Mouse (Mus musculus): Measurements from ENCODE around the gene Znhit2.

The Znhit2 gene

DNA sequence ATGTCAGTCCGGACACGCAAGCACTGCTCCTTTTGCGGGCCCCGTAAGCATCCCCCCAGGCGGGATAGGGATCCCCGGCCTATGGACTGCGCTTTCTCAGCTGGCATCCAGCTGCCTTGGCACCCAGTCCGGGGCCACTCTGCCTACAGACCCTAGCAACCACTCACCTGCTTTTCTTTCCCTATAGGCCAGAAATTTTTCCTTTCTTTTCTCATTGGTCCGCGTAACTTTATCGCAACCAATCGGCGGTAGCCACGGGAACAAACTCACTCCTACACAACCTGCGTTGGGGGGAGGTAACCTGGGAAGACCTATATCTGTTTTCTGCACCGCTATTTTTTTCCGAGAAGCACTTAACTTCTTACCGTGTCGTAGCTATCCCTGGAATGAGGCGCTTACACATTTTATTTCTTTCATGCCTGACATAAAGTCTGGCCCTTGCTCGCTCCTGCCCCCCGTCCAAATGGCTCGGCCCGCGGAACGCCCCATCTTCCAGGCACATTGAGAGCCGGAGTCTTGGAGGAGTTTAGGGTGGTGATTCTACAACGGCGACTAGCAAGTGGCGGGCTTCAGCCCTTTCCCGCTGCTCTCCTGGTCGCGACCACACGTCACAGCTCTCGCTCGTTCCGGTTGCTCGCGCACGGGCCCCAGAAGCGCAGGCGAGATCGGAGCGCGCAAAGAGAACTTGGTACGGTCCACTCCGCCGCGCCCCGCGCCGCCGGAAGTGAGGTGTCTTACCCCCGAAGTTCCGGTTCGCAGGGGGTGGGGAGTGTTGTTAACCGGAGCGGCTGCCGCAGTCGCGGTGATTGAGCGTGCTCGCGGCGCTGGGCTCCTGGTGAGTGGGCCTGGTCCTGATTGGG, 14.5 kb upstream of the Znhit2 start, which contains the start of gene Syvn1:
TSS of gene Syvn1 (plus strand) at position 283 of the 860 bp plus-strand sequence.
- peak; percentile 95 for DNase-seq (ENCODE audit: low read depth, low spot score)

- no peak for DNase-seq (ENCODE audit: low read depth, low spot score)
These were observed 13.7 kb upstream of the Znhit2 start for GRCm38 (mm10) chr19:6047154-6047898.

DNA sequence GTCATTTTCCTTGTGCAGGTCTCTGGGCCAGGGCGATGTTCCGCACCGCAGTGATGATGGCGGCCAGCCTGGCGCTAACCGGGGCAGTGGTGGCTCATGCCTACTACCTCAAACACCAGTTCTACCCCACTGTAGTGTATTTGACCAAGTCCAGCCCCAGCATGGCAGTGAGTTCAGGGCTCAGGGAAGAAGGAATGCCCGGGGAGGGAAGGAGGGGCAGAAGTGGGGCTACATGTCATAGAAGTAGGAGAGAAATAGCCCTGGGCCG, 13.2 kb upstream of the Znhit2 start:
- no peak for DNase-seq (ENCODE audit: low read depth, low spot score)

DNA sequence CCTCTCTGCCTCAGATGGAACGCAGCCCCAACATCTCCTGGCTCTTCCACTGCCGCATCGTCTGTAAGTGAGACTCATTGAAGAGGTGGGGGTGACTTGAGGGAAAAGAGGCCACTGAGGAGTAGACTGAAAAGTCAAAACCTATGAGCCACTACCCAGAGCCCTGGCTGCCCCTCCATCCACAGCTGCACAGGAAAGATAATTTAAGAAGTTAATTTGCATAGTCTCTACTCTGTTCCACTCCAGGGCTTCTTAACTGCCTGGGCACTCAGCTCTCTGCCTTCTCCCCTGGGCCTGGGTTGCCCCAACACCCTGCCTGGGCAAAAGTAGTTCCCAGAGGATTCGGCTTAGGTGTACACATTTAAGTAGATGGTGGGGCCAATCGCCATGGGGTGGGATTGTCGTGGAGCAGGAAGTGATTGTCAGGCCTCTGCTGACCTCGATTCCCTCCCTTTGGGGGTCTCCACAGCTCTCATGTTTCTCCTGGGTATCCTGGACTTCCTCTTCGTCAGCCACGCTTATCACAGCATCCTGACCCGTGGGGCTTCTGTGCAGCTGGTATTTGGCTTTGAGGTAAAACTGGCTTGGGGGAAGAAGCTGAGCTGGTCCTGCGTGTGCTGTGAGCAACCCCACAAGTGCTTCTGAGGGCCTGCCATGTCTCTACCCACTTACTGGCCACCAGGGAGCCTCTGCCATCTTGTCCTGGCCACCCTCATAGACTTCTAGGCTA, 12.1 kb upstream of the Znhit2 start:
- no peak for DNase-seq (ENCODE audit: low read depth, low spot score)

- DNase-seq (ENCODE audit: low read depth, low spot score) = peak; percentile 0
These were observed 8.5 kb upstream of the Znhit2 start for GRCm38 (mm10) chr19:6052516-6052915.

DNA sequence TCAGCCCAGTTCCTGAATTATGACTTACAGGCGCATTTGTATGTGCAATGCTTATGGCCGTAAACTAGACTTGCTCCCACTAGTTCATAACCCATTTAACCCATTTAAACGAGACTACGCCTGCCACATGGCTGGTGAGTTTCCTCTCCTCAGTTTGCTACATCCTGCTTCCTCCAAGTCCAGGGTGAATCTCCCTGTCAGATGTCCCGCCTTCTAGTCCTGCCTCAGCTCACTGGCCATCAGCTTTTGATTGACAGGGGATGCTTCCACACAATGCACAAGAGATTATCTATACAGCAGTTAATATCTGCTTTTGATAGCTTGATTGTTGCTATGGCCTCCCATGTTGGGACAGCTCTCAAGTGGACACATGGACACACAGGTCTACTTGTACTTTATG, 6.7 kb upstream of the Znhit2 start:
- DNase-seq (ENCODE audit: low read depth, low spot score) = no peak

- DNase-seq (ENCODE audit: low read depth, low spot score) = no peak
These were observed 4.3 kb upstream of the Znhit2 start for GRCm38 (mm10) chr19:6056696-6057095.

DNA sequence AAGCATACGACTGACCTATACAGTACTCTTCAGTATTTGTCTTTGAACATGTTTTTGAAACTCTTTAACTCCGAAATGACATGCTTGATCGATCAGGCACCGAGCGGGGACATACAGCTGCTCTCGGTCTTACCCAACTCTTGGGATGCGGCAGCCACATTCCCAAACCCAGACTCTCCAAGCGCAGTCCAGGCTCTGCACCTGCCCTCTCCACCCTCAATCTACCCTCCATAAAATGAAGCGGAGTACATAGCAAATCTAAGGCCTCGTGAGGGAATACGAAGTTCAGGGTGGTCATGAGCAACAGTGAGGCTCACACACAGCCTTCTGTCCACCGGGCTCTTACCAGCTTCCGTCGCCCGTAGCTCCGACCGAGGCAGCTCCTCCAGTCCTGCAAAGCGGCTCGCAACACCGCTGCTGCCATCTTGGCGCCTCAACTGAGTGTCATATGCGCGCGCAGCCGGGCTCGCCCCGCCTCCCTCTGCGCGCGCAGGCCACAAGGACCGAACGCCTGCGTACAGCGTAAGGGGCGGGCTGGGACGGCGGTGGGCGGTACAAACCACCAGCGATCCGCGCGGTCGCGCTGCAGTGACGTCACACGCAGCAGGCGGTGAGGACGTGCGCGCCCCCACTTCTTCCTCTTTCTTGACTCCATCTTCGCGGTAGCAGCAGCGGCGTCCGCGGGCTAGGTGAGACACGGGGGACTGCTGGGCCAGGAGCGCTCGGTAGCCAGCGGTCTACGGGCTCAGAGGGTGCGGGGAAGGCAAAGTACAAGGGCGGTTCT, 3.5 kb upstream of the Znhit2 start, which contains the start of the genes Mrpl49 and Fau:
TSS of gene Mrpl49 (minus strand) at position 473 of the 784 bp plus-strand sequence.
TSS of gene Fau (plus strand) at position 532 of the 784 bp plus-strand sequence.
- DNase-seq (ENCODE audit: low read depth, low spot score) = peak; percentile 99

- no peak for DNase-seq (ENCODE audit: low read depth, low spot score)
These were observed 2.5 kb upstream of the Znhit2 start for GRCm38 (mm10) chr19:6058513-6058912.

DNA sequence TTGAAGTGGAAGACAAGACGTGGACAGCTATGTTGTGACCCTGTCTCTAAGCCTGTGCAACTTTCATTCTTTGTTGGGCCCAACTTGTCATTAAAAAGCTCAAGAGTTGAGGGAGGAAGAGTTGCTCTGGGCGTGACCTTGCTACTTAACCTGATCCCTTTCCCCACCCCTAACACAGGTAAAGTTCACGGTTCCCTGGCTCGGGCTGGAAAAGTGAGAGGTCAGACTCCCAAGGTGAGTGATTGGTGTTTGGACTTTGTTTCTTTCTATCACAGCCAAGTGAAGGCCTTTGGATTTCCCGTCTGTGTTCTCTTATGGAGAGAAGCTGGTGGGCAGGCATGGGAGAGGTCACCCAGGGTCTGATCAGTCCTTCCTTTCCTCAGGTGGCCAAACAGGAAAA, 2.0 kb upstream of the Znhit2 start:
- DNase-seq (ENCODE audit: low read depth, low spot score) = no peak

DNA sequence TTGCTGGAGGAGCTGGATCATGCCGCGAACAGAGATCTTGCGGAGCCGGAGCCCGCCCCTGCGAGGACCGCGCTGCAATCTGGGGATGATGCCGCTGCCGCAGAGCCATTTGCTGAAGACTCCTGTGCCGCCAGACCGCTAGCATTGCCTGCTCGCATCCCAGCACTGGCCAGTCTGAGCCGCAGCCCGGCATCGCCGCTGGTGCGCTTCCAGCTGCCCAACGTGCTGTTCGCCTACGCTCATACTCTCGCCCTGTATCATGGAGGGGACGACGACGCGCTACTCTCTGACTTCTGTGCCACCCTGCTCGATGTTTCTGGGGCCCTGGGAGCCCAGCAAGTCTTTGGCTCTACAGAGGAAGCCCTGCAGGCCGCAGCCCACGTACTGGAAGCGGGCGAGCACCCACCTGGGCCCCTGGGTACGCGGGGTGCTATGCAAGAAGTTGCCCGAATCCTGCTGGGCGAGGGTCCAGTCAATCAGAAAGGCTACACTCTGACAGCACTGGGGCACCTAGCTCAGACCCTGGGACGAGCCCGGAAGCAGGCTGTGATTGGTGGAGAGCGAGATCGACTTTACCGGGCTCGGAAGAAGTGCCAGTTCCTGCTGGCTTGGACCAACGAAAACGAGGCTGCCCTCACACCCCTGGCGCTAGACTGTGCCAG, 780 bp downstream of the Znhit2 start:
- peak; percentile 59 for DNase-seq (ENCODE audit: low read depth, low spot score)

DNA sequence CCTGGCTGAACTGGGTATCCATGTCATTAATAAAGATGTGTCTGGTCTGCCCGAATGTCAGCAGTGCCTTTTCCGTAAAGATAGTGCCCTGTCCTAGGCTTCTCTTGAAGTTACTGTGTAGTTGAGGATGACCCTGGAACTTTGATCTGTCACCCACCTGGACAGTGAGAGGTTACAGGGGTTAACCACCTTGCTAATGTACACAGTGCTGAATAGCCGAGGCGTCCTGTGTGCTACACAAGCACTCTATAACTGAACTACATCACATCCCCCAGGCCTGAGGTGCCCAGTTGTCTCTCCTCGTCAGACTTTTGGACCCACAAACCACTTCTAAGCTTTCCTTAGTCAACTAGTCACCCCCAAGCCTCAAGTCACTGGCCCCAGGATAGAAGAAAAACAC, 1.4 kb downstream of the Znhit2 start:
- no peak for DNase-seq (ENCODE audit: low read depth, low spot score)

- no peak for DNase-seq (ENCODE audit: low read depth, low spot score)
These were observed 2.1 kb downstream of the Znhit2 start for GRCm38 (mm10) chr19:6063081-6063480.

- no peak for DNase-seq (ENCODE audit: low read depth, low spot score)
These were observed 5.6 kb downstream of the Znhit2 start for GRCm38 (mm10) chr19:6066571-6066970.

GRCm38 (mm10) chr19:6067011-6067723, 6.2 kb downstream of the Znhit2 start:
- DNase-seq (ENCODE audit: low read depth, low spot score) = peak; percentile 96

- peak; percentile 96 for DNase-seq (ENCODE audit: low read depth, low spot score)
These were observed 6.9 kb downstream of the Znhit2 start, which contains the start of gene Tm7sf2 for GRCm38 (mm10) chr19:6067724-6068415. TSS of gene Tm7sf2 (minus strand) at chr19:6068373.

DNA sequence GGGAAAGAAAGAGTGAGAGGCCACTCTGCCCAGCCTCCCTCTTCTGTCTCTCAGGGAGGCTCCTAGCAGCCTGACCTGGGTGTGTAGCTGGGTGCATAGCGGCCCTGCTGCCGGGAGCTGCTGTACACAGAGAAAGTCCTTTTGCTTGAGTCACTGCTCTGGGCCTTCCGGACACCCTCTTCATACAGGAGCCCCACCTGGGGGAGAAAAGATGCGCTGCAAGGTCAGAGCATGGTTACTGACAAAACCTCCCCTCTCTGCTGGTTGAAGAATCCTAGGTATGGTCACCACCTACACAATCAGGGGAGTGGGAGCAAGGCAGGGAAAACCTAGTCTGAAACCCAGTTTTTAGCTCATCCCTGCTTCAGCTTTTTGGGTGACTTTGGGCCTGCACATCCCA, 8.0 kb downstream of the Znhit2 start:
- DNase-seq (ENCODE audit: low read depth, low spot score) = no peak

- no peak for DNase-seq (ENCODE audit: low read depth, low spot score)
These were observed 8.9 kb downstream of the Znhit2 start for GRCm38 (mm10) chr19:6069851-6070250.

DNA sequence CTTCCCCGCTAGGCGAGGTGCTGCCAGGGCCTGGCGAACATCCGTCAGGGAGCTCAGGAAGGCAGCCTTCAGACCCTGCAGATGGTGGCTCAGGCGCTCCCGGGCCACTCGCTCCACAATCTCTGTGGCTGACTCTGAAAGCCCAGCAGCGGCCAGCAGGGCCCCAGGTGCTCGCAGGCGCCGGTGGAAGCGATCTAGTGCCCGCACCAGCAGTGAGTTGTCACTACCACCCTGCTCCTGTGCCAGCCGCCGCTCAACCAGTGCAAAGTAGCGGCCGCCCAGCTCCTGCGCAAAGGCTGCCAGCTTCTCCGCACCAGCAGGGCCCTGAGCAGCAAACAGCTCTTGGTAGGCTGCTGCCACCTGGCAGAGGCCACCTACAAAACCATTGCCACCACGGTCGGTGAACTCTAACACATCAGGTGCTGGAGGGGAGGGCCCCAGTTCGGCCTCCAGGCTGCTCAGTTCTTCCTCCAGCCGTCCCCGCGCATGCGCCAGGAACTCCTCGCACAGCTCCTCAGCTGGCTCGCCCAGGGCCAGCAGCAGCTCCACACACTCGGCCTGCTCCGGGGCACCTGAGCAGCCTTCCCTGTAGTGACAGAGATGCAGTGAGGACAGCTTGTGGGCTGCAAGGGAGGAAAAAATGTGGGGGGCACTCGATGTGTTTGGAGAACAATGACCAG, 9.7 kb downstream of the Znhit2 start:
- peak; percentile 84 for DNase-seq (ENCODE audit: low read depth, low spot score)

Data from ZHBTc4 (cell line).